ENCODE assay signal across 15 mouse cellular contexts in genomic region chr7:29392805-29393204, GRCm38 (mm10).
DNase-seq lines count a peak whose midpoint lies in the region; ATAC-seq and TF ChIP-seq lines count a peak whose summit lies in the region.
"Had no signal": no experiment of that assay in that cellular context is flagged by ENCODE, and none has a peak within 500 bp of the region (broad histone marks: within the 10 kb centered on the region; RNA-seq: fewer than 3 reads in every experiment).

No protein-coding gene starts in this region.

- H3K4me3 ChIP-seq in forebrain, embryonic 15.5 days = no peak overlapping the region
- no peak overlapping the region for H3K4me3 ChIP-seq in forebrain, embryonic 16.5 days (replicated peaks; ENCODE audit: low read length)
- no peak overlapping the region for H3K4me3 ChIP-seq in lung, postnatal 0 days (ENCODE audit: low read depth, low read length)
- no peak overlapping the region for H3K4me3 ChIP-seq in liver, embryonic 11.5 days (ENCODE audit: low read depth, low read length)
- no peak overlapping the region for H3K4me3 ChIP-seq in stomach, embryonic 15.5 days (replicated peaks)
- H3K4me3 ChIP-seq: embryonic facial prominence, embryonic 12.5 days had no signal

- WGBS in forebrain, embryonic 15.5 days = 92% methylated on average over 3 of the region's 3 CpGs
- WGBS in forebrain, embryonic 16.5 days = 88% methylated on average over 3 of the region's 3 CpGs
- WGBS in lung, postnatal 0 days = 48% methylated on average over 3 of the region's 3 CpGs
- 55% methylated on average over 3 of the region's 3 CpGs for WGBS in liver, embryonic 11.5 days
- 51% methylated on average over 3 of the region's 3 CpGs for WGBS in stomach, embryonic 15.5 days

- H3K9me3 ChIP-seq in forebrain, embryonic 15.5 days = no peaks in the 10 kb centered on the region
- no peaks in the 10 kb centered on the region for H3K9me3 ChIP-seq in forebrain, embryonic 16.5 days (ENCODE audit: control insufficient read depth, low read length)
- H3K9me3 ChIP-seq in lung, postnatal 0 days (ENCODE audit: low read length) = no peaks in the 10 kb centered on the region
- no peaks in the 10 kb centered on the region for H3K9me3 ChIP-seq in liver, embryonic 11.5 days (ENCODE audit: control insufficient read depth, low read length)
- H3K9me3 ChIP-seq in stomach, embryonic 15.5 days = no peaks in the 10 kb centered on the region
- H3K9me3 ChIP-seq: embryonic facial prominence, embryonic 12.5 days had no signal

- DNase-seq in lung, postnatal 0 days (ENCODE audit: low spot score) = peak; percentile 60
- DNase-seq in lung, postnatal 14 days = no peak
- DNase-seq in liver, embryonic 11.5 days (ENCODE audit: low spot score) = no peak
- DNase-seq in embryo, embryonic 9.5 days (ENCODE audit: extremely low spot score) = no peak
- DNase-seq: B cell, adult 2 months; heart, postnatal 14 days; kidney, adult 9 months; right cerebral cortex, postnatal 14 days; thymus, postnatal 4 days had no signal

- peaks cover 11% of the 10 kb centered on the region; the same call in 1 of the 2 replicates for H3K36me3 ChIP-seq in forebrain, embryonic 15.5 days
- no peaks in the 10 kb centered on the region for H3K36me3 ChIP-seq in forebrain, embryonic 16.5 days (ENCODE audit: control insufficient read depth, insufficient read depth)
- H3K36me3 ChIP-seq in lung, postnatal 0 days (ENCODE audit: insufficient read depth, low read length) = peaks cover 20% of the 10 kb centered on the region
- 0 out of 2 replicates have a peak, but pooled peaks cover 5% of the 10 kb centered on the region for H3K36me3 ChIP-seq in liver, embryonic 11.5 days (ENCODE audit: control insufficient read depth, insufficient read depth, low read length)
- H3K36me3 ChIP-seq in stomach, embryonic 15.5 days = peaks cover 20% of the 10 kb centered on the region; the same call in 1 of the 2 replicates

- no peak overlapping the region for H3K9ac ChIP-seq in forebrain, embryonic 15.5 days (replicated peaks)
- H3K9ac ChIP-seq in forebrain, embryonic 16.5 days (replicated peaks; ENCODE audit: low read depth, low read length) = no peak overlapping the region
- H3K9ac ChIP-seq in lung, postnatal 0 days (replicated peaks; ENCODE audit: low read depth) = no peak overlapping the region
- H3K9ac ChIP-seq in liver, embryonic 11.5 days (ENCODE audit: low read depth, low read length) = no peak overlapping the region
- H3K9ac ChIP-seq in stomach, embryonic 15.5 days = no peak overlapping the region
- H3K9ac ChIP-seq: embryonic facial prominence, embryonic 12.5 days had no signal

- peaks cover 31% of the 10 kb centered on the region for H3K4me1 ChIP-seq in forebrain, embryonic 15.5 days
- peaks cover 29% of the 10 kb centered on the region for H3K4me1 ChIP-seq in forebrain, embryonic 16.5 days (replicated peaks; ENCODE audit: control insufficient read depth, insufficient read depth, low read length)
- peaks cover 6% of the 10 kb centered on the region for H3K4me1 ChIP-seq in lung, postnatal 0 days (ENCODE audit: insufficient read depth, low read depth, low read length)
- H3K4me1 ChIP-seq in liver, embryonic 11.5 days (replicated peaks; ENCODE audit: control insufficient read depth, insufficient read depth, low read length) = peaks cover 21% of the 10 kb centered on the region
- peaks cover 25% of the 10 kb centered on the region; the same call in 1 of the 2 replicates for H3K4me1 ChIP-seq in stomach, embryonic 15.5 days
- H3K4me1 ChIP-seq: embryonic facial prominence, embryonic 12.5 days had no signal

- H3K27ac ChIP-seq in forebrain, embryonic 15.5 days (replicated peaks) = peak overlapping the region; percentile 78
- no peak overlapping the region for H3K27ac ChIP-seq in forebrain, embryonic 16.5 days (ENCODE audit: low read length)
- H3K27ac ChIP-seq in lung, postnatal 0 days (ENCODE audit: low read length) = peak overlapping the region; percentile 66; the same call in 1 of the 2 replicates
- no peak overlapping the region for H3K27ac ChIP-seq in liver, embryonic 11.5 days (ENCODE audit: low read depth, low read length)
- no peak overlapping the region for H3K27ac ChIP-seq in stomach, embryonic 15.5 days
- H3K27ac ChIP-seq: embryonic facial prominence, embryonic 12.5 days had no signal

- peak; percentile 41; the same call in 1 of the 2 replicates for TF ChIP-seq EP300 in lung, postnatal 0 days (IDR thresholded peaks at IDR 0.05)

- TF ChIP-seq CTCF in lung, postnatal 0 days (IDR thresholded peaks at IDR 0.05) = no peak

- H3K27me3 ChIP-seq in forebrain, embryonic 15.5 days = no peaks in the 10 kb centered on the region
- no peaks in the 10 kb centered on the region for H3K27me3 ChIP-seq in forebrain, embryonic 16.5 days (replicated peaks; ENCODE audit: control insufficient read depth, insufficient read depth, low read length)
- no peaks in the 10 kb centered on the region for H3K27me3 ChIP-seq in lung, postnatal 0 days (replicated peaks; ENCODE audit: insufficient read depth, low read length)
- no peaks in the 10 kb centered on the region for H3K27me3 ChIP-seq in liver, embryonic 11.5 days (replicated peaks; ENCODE audit: control insufficient read depth, insufficient read depth, low read length)
- H3K27me3 ChIP-seq in stomach, embryonic 15.5 days (replicated peaks) = no peaks in the 10 kb centered on the region
- H3K27me3 ChIP-seq: embryonic facial prominence, embryonic 12.5 days had no signal

- no peak for ATAC-seq in forebrain, embryonic 15.5 days (replicated peaks)
- ATAC-seq in forebrain, embryonic 16.5 days = no peak
- peak; percentile 50 for ATAC-seq in lung, postnatal 0 days
- peak; percentile 73 for ATAC-seq in liver, embryonic 11.5 days (replicated peaks; ENCODE audit: low FRiP score)
- ATAC-seq in stomach, embryonic 15.5 days (ENCODE audit: insufficient read depth, low FRiP score, low read depth) = peak; percentile 35; the same call in 1 of the 2 replicates
- ATAC-seq in erythroblast, adult 5-6 weeks (replicated peaks; ENCODE audit: low FRiP score, poor library complexity, severe bottlenecking) = no peak
- ATAC-seq: activated CD4-positive, CD25-positive, alpha-beta regulatory T cell, adult 4 months had no signal

- H3K4me2 ChIP-seq in forebrain, embryonic 15.5 days (replicated peaks) = no peak overlapping the region
- H3K4me2 ChIP-seq in forebrain, embryonic 16.5 days (ENCODE audit: low read length) = no peak overlapping the region
- no peak overlapping the region for H3K4me2 ChIP-seq in lung, postnatal 0 days (replicated peaks; ENCODE audit: low read depth, low read length)
- peak overlapping the region; percentile 34; the same call in 1 of the 2 replicates for H3K4me2 ChIP-seq in liver, embryonic 11.5 days
- no peak overlapping the region for H3K4me2 ChIP-seq in stomach, embryonic 15.5 days
- H3K4me2 ChIP-seq: embryonic facial prominence, embryonic 12.5 days had no signal

Comparison
In these comparisons a context has a peak if more than half of its experiments do, and no peak if none do; other contexts are left out.
1. H3K27ac ChIP-seq: peak in forebrain, embryonic 15.5 days (single experiment) and lung, postnatal 0 days (single experiment); none in forebrain, embryonic 16.5 days (single experiment), liver, embryonic 11.5 days (single experiment) and stomach, embryonic 15.5 days (single experiment).
2. ATAC-seq: peak in lung, postnatal 0 days (single experiment), liver, embryonic 11.5 days (single experiment) and stomach, embryonic 15.5 days (single experiment); none in forebrain, embryonic 15.5 days (single experiment), forebrain, embryonic 16.5 days (single experiment) and erythroblast, adult 5-6 weeks (single experiment).